Mouse (Mus musculus): Measurements from ENCODE around the gene Cavin1. TPM values are rescaled to one million over a fixed set of nuclear protein-coding genes. Genes with fewer than 3 reads are reported as not detected.

Cavin1 gene
- polyA plus RNA-seq, 1 experiment from 2014 or later = 348 TPM

DNA sequence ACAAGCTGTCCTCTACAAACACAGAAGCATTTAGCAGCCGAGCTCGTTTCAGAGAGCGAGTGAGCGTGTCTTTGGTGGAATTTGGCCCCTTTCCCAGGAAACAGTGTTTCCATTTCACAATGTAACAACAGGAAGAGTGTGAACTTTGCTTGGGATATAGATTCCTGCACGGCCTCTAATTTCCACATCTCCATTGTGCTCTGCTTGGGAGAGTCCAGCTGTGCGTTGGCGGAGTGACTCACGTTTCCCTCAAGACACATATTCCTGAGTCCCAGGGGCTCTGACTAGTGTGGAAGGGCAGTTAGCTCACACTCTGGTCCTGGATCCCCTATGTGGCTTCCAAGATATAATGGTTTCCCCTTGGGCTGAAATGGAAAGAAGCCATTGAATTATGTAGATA is 9.2 kb upstream of the Cavin1 start:
- H3K4me2 ChIP-seq = peak overlapping the region; percentile 35; the same call in 1 of the 2 replicates
- no peak overlapping the region for H3K4me3 ChIP-seq
- no peaks in the 10 kb centered on the region for H3K36me3 ChIP-seq
- H3K4me1 ChIP-seq = peaks cover 39% of the 10 kb centered on the region
- peak overlapping the region; percentile 81 for H3K27ac ChIP-seq (replicated peaks)
- H3K27me3 ChIP-seq (replicated peaks) = no peaks in the 10 kb centered on the region
- 43% methylated on average over 8 of the region's 8 CpGs for WGBS
- H3K9ac ChIP-seq = peak overlapping the region; percentile 52
- no peaks in the 10 kb centered on the region for H3K9me3 ChIP-seq
- ATAC-seq (ENCODE audit: extremely low read depth, insufficient number of reproducible peaks, low FRiP score, low TSS enrichment) = no peak; the same call in 1 of the 2 replicates

DNA sequence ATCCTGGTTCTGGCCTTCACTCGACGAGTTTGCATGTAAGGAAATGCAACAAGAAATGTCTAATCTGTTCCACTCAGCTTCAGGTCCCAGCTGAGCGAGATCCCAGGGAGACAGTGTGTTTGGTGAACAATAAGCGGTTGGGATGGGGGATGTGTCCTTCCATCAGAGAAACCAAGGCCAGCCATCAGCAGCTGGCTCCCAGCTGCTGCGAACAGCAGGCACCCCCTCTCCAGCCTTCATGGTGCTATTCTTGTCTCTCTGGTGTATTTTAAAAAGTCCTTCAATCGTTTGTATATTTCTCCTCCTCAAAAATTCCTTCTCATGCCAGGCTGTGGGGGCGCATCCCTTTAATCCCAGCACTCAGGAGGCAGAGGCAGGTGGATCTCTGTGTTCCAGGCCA is 4.6 kb upstream of the Cavin1 start:
- no peaks in the 10 kb centered on the region for H3K27me3 ChIP-seq (replicated peaks)
- no peak overlapping the region for H3K27ac ChIP-seq (replicated peaks)
- H3K36me3 ChIP-seq = no peaks in the 10 kb centered on the region
- WGBS = 50% methylated on average over 7 of the region's 7 CpGs
- H3K4me1 ChIP-seq = peaks cover 40% of the 10 kb centered on the region
- no peak overlapping the region for H3K4me2 ChIP-seq
- H3K4me3 ChIP-seq = no peak overlapping the region
- no peaks in the 10 kb centered on the region for H3K9me3 ChIP-seq
- no peak overlapping the region for H3K9ac ChIP-seq
- ATAC-seq (ENCODE audit: extremely low read depth, insufficient number of reproducible peaks, low FRiP score, low TSS enrichment) = no peak

DNA sequence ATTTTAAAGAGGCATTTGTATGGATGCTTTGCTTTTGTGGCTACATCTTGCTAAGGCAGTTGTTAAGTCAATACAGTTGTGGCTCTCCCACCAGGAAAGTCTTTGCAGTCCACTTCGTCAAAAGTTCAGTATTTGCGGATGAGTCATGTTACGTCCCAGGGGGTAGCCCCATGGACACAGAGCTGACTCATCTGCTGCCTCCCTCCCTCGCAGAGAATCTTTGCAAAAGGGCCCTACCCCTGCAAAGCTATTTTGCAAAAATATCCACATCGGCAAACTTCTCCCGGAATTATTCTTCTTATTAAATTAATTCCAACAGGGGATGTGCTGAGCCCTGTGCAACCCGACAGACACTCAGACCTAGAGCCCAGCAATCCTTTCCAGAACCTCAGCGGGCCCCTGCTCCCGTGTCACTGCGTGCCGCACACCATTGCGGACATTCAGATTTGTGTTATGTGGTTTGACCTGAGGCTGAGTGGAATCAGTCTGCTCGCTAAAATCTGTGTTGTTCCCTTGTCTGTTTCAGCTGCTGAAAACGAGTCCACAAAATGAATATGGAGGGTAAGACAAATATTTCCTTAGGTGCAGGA is 3.8 kb upstream of the Cavin1 start:
- Histone ChIP-seq H3K4me1 (peaks cover 33% of the 10 kb centered on the region), H3K9me3 (no peaks in the 10 kb centered on the region), H3K4me2 (no peak overlapping the region), H3K27ac (replicated peaks) (no peak overlapping the region), H3K27me3 (replicated peaks) (no peaks in the 10 kb centered on the region), H3K9ac (no peak overlapping the region), H3K36me3 (no peaks in the 10 kb centered on the region), H3K4me3 (no peak overlapping the region)
- no peak for ATAC-seq (ENCODE audit: extremely low read depth, insufficient number of reproducible peaks, low FRiP score, low TSS enrichment)
- WGBS = 64% methylated on average over 14 of the region's 14 CpGs

DNA sequence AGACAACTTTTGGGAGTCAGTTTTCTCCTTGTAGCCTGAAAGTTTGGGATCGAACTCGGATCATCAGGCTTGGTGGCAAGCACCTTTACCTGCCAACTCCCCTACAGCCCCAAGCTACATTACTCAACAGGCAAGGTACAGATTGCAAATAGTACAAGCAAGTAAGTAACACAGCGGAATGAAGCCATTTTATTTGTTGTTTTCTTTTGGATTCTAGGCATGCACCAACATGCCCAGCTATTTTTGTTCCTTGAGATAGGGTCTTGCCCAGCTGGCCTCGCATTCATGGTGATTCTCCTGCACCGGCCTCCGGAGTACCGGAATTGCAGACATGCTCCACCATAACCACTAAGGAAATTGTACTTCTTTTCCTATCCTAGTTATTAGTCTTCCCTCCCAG is 2.6 kb upstream of the Cavin1 start:
- Histone ChIP-seq H3K4me3 (no peak overlapping the region), H3K36me3 (no peaks in the 10 kb centered on the region), H3K9me3 (no peaks in the 10 kb centered on the region), H3K4me2 (no peak overlapping the region), H3K4me1 (peaks cover 29% of the 10 kb centered on the region), H3K27me3 (replicated peaks) (no peaks in the 10 kb centered on the region), H3K9ac (no peak overlapping the region), H3K27ac (replicated peaks) (no peak overlapping the region)
- no peak for ATAC-seq (ENCODE audit: extremely low read depth, insufficient number of reproducible peaks, low FRiP score, low TSS enrichment)
- 77% methylated on average over 7 of the region's 7 CpGs for WGBS

DNA sequence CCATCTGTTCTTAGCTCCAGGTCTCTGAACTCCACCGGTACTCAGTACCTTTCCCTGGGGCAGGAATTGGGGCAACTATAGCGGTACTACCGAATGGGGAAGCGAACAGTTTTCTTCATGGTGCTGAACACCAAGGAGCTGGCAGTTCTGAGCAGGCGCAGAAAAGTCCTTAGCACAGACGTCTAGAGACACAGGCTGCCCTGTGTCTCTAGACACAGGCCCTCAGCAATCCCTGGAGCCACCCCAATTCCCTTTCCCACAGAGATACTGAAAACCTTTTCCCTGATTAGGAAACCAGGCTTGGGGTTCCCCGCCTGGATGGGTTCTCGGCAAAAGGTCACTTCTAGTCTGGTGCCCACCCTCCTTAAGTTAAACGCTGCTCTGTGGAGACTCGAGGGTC is 768 bp upstream of the Cavin1 start:
- peak overlapping the region; percentile 98 for H3K27ac ChIP-seq (replicated peaks)
- H3K9ac ChIP-seq = peak overlapping the region; percentile 99
- H3K27me3 ChIP-seq (replicated peaks) = no peaks in the 10 kb centered on the region
- peak overlapping the region; percentile 85 for H3K4me3 ChIP-seq
- peak overlapping the region; percentile 79 for H3K4me2 ChIP-seq
- 69% methylated on average over 10 of the region's 10 CpGs for WGBS
- peaks cover 47% of the 10 kb centered on the region for H3K4me1 ChIP-seq
- peaks cover 4% of the 10 kb centered on the region for H3K36me3 ChIP-seq
- ATAC-seq (ENCODE audit: extremely low read depth, insufficient number of reproducible peaks, low FRiP score, low TSS enrichment) = no peak
- no peaks in the 10 kb centered on the region for H3K9me3 ChIP-seq

DNA sequence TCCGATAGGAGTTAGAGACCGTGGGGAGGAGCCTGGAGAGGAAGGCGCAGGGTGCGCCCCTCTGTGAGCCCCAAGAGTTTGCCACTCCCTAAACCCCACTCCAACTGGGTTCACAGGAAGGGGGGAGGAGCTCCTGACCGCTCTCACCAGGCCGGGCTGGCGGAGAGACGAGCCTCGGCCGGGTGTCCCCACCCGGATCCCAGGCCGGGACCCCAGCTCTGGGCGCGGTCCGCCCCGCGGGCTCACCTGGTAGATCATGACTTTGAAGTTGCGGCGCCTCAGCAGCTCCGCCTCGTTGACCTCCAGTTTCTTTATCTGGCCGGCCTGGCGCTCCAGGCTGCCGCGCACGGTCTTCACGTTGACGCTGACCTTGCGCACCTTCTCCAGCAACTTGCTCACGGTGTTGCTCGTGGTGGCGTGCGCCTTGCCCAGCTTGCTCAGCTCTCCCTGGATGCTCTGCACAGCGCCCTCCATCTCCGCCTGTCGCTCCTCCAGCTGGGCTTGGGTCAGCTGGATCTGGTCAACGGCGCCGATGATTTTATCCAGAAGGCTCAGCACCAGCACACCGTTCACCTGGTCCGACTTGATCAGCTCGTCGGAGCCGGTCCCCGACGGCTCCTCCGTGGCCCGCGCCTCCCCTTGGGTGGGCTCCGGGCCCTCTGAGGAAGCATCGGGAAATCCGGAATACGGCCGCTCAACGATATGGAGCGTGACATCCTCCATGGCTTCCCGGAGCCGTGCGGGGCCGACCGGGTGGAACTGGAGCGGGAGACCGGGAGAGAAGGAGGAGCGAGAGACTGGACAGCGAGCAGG is 737 bp downstream of the Cavin1 start:
- Histone ChIP-seq H3K36me3 (peaks cover 18% of the 10 kb centered on the region), H3K27ac (replicated peaks) (peak overlapping the region; percentile 98), H3K4me1 (peaks cover 56% of the 10 kb centered on the region), H3K9ac (peak overlapping the region; percentile 99), H3K4me3 (peak overlapping the region; percentile 85), H3K9me3 (no peaks in the 10 kb centered on the region), H3K27me3 (replicated peaks) (no peaks in the 10 kb centered on the region), H3K4me2 (peak overlapping the region; percentile 79)
- under 1% methylated on average over 64 of the region's 65 CpGs for WGBS
- ATAC-seq (ENCODE audit: extremely low read depth, insufficient number of reproducible peaks, low FRiP score, low TSS enrichment) = peak; percentile 23; the same call in 1 of the 2 replicates

DNA sequence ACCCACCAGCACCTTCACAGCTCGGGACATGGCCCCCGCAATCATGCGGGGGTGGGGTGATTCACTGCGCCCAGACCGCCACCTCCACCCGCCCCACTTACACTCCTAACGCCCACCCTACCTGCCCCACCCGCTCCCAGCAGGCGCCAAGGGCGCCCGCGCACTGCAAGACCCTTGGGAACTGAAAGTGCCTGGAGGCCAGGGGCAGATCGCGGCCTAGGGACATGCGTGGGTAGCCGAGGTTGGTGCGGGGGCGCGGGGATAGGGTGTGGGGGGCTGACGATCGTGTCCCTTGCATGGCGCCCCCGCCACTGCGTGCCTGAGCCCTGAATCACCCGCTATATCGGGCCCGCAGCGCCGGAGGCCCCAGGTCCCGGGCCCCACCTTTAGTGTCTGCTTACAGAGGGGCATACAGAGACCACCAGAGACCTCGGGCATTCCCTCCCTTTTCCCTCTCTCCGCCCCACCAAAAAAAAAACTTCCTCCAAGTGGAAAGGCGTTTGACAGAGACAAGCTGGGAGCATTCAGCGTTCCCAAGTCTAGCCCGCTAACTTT is 1.4 kb downstream of the Cavin1 start:
- WGBS = under 1% methylated on average over 35 of the region's 35 CpGs
- ATAC-seq (ENCODE audit: extremely low read depth, insufficient number of reproducible peaks, low FRiP score, low TSS enrichment) = no peak
- H3K36me3 ChIP-seq = peaks cover 25% of the 10 kb centered on the region

DNA sequence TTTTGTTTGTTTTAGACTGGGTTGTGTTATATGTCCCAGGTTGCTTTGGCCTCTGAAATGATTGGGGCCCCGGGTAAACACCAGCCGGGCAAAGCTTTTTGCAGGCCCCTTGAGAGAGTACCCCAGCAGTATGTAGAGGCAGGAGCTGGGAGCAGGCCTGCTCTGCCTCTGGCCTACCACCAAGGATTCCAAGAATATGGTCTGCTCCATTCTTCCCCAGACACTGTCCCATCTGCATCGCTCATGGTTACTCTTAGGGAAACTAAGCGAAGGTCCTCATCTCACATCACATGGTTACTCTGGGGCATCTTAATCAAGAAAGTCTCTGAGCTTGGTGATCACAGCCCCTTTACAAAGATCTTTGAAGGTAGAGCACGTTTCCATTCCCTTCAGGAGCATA is 2.2 kb downstream of the Cavin1 start:
- Histone ChIP-seq H3K9ac (peak overlapping the region; percentile 99), H3K27ac (replicated peaks) (peak overlapping the region; percentile 98), H3K4me3 (peak overlapping the region; percentile 85), H3K4me1 (peaks cover 63% of the 10 kb centered on the region), H3K4me2 (peak overlapping the region; percentile 79), H3K9me3 (no peaks in the 10 kb centered on the region), H3K36me3 (peaks cover 33% of the 10 kb centered on the region), H3K27me3 (replicated peaks) (no peaks in the 10 kb centered on the region)
- ATAC-seq (ENCODE audit: extremely low read depth, insufficient number of reproducible peaks, low FRiP score, low TSS enrichment) = no peak
- WGBS = 46% methylated on average over 5 of the region's 5 CpGs

More for the DNA sequence above, 1.4 kb downstream of the Cavin1 start:
- Histone ChIP-seq H3K27me3 (replicated peaks) (no peaks in the 10 kb centered on the region), H3K4me2 (peak overlapping the region; percentile 79), H3K4me3 (peak overlapping the region; percentile 85), H3K9ac (peak overlapping the region; percentile 99), H3K9me3 (no peaks in the 10 kb centered on the region), H3K4me1 (peaks cover 56% of the 10 kb centered on the region), H3K27ac (replicated peaks) (peak overlapping the region; percentile 98)

DNA sequence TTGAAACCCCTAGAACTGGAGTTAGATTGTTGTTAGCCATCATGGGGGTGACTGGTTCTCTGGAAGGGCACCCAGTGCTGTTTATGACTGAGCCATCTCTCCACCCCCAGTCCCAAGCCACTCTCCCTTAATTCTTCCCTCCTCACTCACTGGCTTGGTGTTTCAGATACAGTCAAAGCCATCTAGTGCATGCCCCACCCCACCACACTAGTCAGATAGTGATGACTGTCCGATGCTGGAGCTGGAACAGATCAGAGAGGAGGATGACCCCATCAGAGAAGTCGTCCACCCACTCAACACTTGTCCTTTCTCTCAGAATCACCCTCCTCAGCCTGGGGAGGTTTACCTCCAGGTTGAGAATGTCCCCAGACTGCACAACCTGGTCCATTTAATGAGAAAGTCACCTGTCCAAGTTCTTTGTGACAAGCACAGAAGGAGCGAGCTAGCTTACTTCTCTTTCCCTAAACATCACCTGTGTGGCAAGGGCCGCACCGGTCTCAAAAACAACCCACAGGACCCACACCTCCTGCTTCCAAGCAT is 2.7 kb downstream of the Cavin1 start:
- H3K4me2 ChIP-seq = peak overlapping the region; percentile 79

DNA sequence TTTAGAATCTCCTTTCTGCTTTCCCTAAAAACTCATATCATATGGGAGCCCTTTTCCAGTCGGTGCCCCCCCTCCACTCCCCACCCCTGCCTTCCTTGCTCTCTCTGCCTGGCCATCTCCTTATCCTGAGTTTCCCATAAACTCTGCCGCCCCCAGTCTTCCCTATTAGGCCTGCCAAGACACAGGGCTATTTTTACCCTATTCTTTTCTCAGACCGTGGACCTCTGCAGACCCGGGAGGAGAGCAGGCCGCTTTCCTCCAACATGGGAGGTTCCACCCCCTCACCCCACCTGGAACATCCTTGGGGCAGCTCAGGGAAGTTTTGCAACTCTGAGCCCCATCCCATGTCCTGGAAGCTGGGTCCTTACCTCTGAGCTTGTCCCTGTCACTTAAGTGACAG is 3.3 kb downstream of the Cavin1 start:
- no peak for ATAC-seq (ENCODE audit: extremely low read depth, insufficient number of reproducible peaks, low FRiP score, low TSS enrichment)
- 13% methylated on average over 5 of the region's 5 CpGs for WGBS
- peaks cover 75% of the 10 kb centered on the region for H3K4me1 ChIP-seq
- no peaks in the 10 kb centered on the region for H3K9me3 ChIP-seq
- peak overlapping the region; percentile 99 for H3K9ac ChIP-seq
- no peaks in the 10 kb centered on the region for H3K27me3 ChIP-seq (replicated peaks)
- peak overlapping the region; percentile 79 for H3K4me2 ChIP-seq
- peaks cover 44% of the 10 kb centered on the region for H3K36me3 ChIP-seq
- peak overlapping the region; percentile 98 for H3K27ac ChIP-seq (replicated peaks)
- H3K4me3 ChIP-seq = peak overlapping the region; percentile 85

More for the DNA sequence above, 2.7 kb downstream of the Cavin1 start:
- 48% methylated on average over 5 of the region's 5 CpGs for whole genome bisulfite sequencing
- Histone ChIP-seq H3K4me3 (peak overlapping the region; percentile 85), H3K27ac (replicated peaks) (peak overlapping the region; percentile 98), H3K9me3 (no peaks in the 10 kb centered on the region), H3K9ac (peak overlapping the region; percentile 99), H3K36me3 (peaks cover 38% of the 10 kb centered on the region), H3K27me3 (replicated peaks) (no peaks in the 10 kb centered on the region), H3K4me1 (peaks cover 69% of the 10 kb centered on the region)
- no peak for ATAC-seq (ENCODE audit: extremely low read depth, insufficient number of reproducible peaks, low FRiP score, low TSS enrichment)

DNA sequence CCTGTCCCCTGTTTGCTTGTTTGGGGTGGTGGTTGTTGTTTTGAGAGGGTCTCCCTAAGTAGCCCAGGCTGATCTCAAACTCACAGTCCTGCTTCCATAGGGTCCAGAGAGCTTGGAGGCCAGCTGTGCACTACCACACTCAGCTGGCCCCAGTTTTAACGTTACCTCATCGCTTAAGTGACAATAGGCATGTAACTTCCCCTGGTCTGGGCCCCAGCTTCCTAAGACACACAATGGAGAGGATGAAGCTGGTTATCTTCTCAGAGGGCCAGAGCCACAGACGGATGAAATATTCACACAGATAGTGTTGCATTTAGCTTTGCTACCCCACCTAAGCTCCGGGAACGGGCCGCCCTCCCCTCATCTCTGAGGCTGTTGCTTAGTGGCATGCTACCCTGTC is 4.9 kb downstream of the Cavin1 start:
- WGBS = 29% methylated on average over 6 of the region's 6 CpGs
- H3K4me3 ChIP-seq = peak overlapping the region; percentile 85
- no peak for ATAC-seq (ENCODE audit: extremely low read depth, insufficient number of reproducible peaks, low FRiP score, low TSS enrichment)
- peak overlapping the region; percentile 79 for H3K4me2 ChIP-seq
- peaks cover 79% of the 10 kb centered on the region for H3K4me1 ChIP-seq
- no peaks in the 10 kb centered on the region for H3K27me3 ChIP-seq (replicated peaks)
- no peaks in the 10 kb centered on the region for H3K9me3 ChIP-seq
- peak overlapping the region; percentile 98 for H3K27ac ChIP-seq (replicated peaks)
- peaks cover 52% of the 10 kb centered on the region for H3K36me3 ChIP-seq
- peak overlapping the region; percentile 99 for H3K9ac ChIP-seq
